Mouse (Mus musculus) midbrain, embryonic 13.5 days (tissue): ENCODE measurements around the gene Ehbp1. TPM values are rescaled to one million over a fixed set of nuclear protein-coding genes. Genes with fewer than 3 reads are reported as not detected.

ENCODE experiments used
- ATAC-seq: fragments of 200-750 bp; cut with Nextera tagmentation; 2 replicates; pipeline ENCODE4 v1.8.0; 2017; ENCODE audit warnings: mild to moderate bottlenecking, moderate TSS enrichment, moderate library complexity
- H3K27ac ChIP-seq: fragments of 300-500 bp; sonication (generic); 2 replicates; pipeline ENCODE4 v1.5.1; 2015; ENCODE audit warnings: inconsistent platforms, mild to moderate bottlenecking, moderate library complexity
- H3K27me3 ChIP-seq: fragments of 300-500 bp; sonication (generic); 2 replicates; pipeline ENCODE4 v1.6.1; 2015; ENCODE audit warnings: mild to moderate bottlenecking, inconsistent platforms
- H3K36me3 ChIP-seq: fragments of 300-500 bp; sonication (generic); 2 replicates; pipeline ENCODE4 v1.6.1; 2015; ENCODE audit warnings: mild to moderate bottlenecking, inconsistent platforms
- H3K4me1 ChIP-seq: fragments of 300-500 bp; sonication (generic); replicated peaks from 2 replicates; pipeline ENCODE4 v1.6.1; 2015; ENCODE audit warnings: inconsistent platforms
- H3K4me2 ChIP-seq: fragments of 300-500 bp; sonication (generic); replicated peaks from 2 replicates; pipeline ENCODE4 v1.6.1; 2015; ENCODE audit warnings: moderate library complexity, mild to moderate bottlenecking, inconsistent platforms
- H3K4me3 ChIP-seq: fragments of 300-500 bp; sonication (generic); replicated peaks from 2 replicates; pipeline ENCODE4 v1.5.1; 2015; ENCODE audit warnings: mild to moderate bottlenecking, inconsistent platforms
- H3K9ac ChIP-seq: fragments of 300-500 bp; sonication (generic); replicated peaks from 2 replicates; pipeline ENCODE4 v1.6.1; 2015; ENCODE audit warnings: mild to moderate bottlenecking, inconsistent platforms
- H3K9me3 ChIP-seq: fragments of 300-500 bp; sonication (generic); 2 replicates; pipeline ENCODE4 v1.6.1; 2016; ENCODE audit warnings: mild to moderate bottlenecking, inconsistent platforms
- WGBS: fragments of 180-500 bp; shearing (Covaris S2); methylation state at CpG from one replicate; pipeline ENCODE4 v1.1.7; 2015; 5-methylcytosine and 5-hydroxymethylcytosine counted together
- polyA plus RNA-seq: library from polyadenylated mRNA; unstranded; fragments of >200 nt; fragmentation: Nextera tagmentation; extraction: Ambion mirVana; gene quantifications from 2 replicates; pipeline ENCODE4 v1.2.1, GENCODE M21; 2015

Ehbp1 gene
- polyA plus RNA-seq, 1 experiment from 2014 or later = 22.2 TPM

GRCm38 (mm10) chr11:22033582-22033981, 308.5 kb downstream of the Ehbp1 start:
- no peak overlapping the region for H3K4me2 ChIP-seq
- no peaks in the 10 kb centered on the region for H3K36me3 ChIP-seq
- H3K9me3 ChIP-seq = no peaks in the 10 kb centered on the region
- no peaks in the 10 kb centered on the region for H3K27me3 ChIP-seq
- no peak overlapping the region for H3K27ac ChIP-seq
- H3K4me3 ChIP-seq = no peak overlapping the region
- peaks cover 21% of the 10 kb centered on the region for H3K4me1 ChIP-seq
- no peak overlapping the region for H3K9ac ChIP-seq
- 88% methylated on average over 3 of the region's 3 CpGs for WGBS
- ATAC-seq = no peak

GRCm38 (mm10) chr11:22020602-22021001, 321.5 kb downstream of the Ehbp1 start:
- no peak for ATAC-seq
- H3K36me3 ChIP-seq = peaks cover 14% of the 10 kb centered on the region
- H3K9ac ChIP-seq = no peak overlapping the region
- H3K9me3 ChIP-seq = peaks cover 3% of the 10 kb centered on the region; the same call in 1 of the 2 replicates
- peaks cover 16% of the 10 kb centered on the region for H3K27me3 ChIP-seq
- WGBS = 93% methylated on average over 2 of the region's 2 CpGs
- H3K4me1 ChIP-seq = peaks cover 26% of the 10 kb centered on the region
- no peak overlapping the region for H3K4me2 ChIP-seq
- no peak overlapping the region for H3K27ac ChIP-seq
- no peak overlapping the region for H3K4me3 ChIP-seq

- Histone ChIP-seq H3K27me3 (peaks cover 31% of the 10 kb centered on the region), H3K4me3 (no peak overlapping the region), H3K4me1 (peaks cover 37% of the 10 kb centered on the region), H3K9me3 (peaks cover 3% of the 10 kb centered on the region; the same call in 1 of the 2 replicates), H3K9ac (no peak overlapping the region), H3K36me3 (peaks cover 14% of the 10 kb centered on the region), H3K4me2 (no peak overlapping the region), H3K27ac (no peak overlapping the region)
- peak; percentile 87 for ATAC-seq
- WGBS = 6% methylated on average over 8 of the region's 8 CpGs
Observed at GRCm38 (mm10) chr11:22017444-22017843, 324.6 kb downstream of the Ehbp1 start.

- Histone ChIP-seq H3K27me3 (peaks cover 32% of the 10 kb centered on the region), H3K4me2 (no peak overlapping the region), H3K9ac (no peak overlapping the region), H3K4me1 (peaks cover 37% of the 10 kb centered on the region), H3K4me3 (no peak overlapping the region), H3K27ac (no peak overlapping the region), H3K36me3 (peaks cover 9% of the 10 kb centered on the region), H3K9me3 (peaks cover 3% of the 10 kb centered on the region; the same call in 1 of the 2 replicates)
- 8% methylated on average over 3 of the region's 3 CpGs for WGBS
- no peak for ATAC-seq
Observed at GRCm38 (mm10) chr11:22016341-22016740, 325.8 kb downstream of the Ehbp1 start.

GRCm38 (mm10) chr11:22008817-22009216, 333.3 kb downstream of the Ehbp1 start:
- Histone ChIP-seq H3K4me2 (peak overlapping the region; percentile 76), H3K4me3 (peak overlapping the region; percentile 39), H3K4me1 (peaks cover 54% of the 10 kb centered on the region), H3K9ac (no peak overlapping the region), H3K36me3 (no peaks in the 10 kb centered on the region), H3K27me3 (peaks cover 59% of the 10 kb centered on the region), H3K9me3 (no peaks in the 10 kb centered on the region), H3K27ac (peak overlapping the region; percentile 86)
- ATAC-seq = no peak
- WGBS = 6% methylated on average over 2 of the region's 2 CpGs

GRCm38 (mm10) chr11:22008129-22008596, 333.9 kb downstream of the Ehbp1 start:
- Histone ChIP-seq H3K27me3 (peaks cover 55% of the 10 kb centered on the region), H3K4me2 (peak overlapping the region; percentile 76), H3K9ac (peak overlapping the region; percentile 66), H3K4me3 (peak overlapping the region; percentile 39), H3K4me1 (peaks cover 60% of the 10 kb centered on the region), H3K27ac (peak overlapping the region; percentile 86), H3K36me3 (no peaks in the 10 kb centered on the region), H3K9me3 (no peaks in the 10 kb centered on the region)
- under 1% methylated on average over 10 of the region's 10 CpGs for WGBS
- peak; percentile 59 for ATAC-seq

- Histone ChIP-seq H3K9ac (peak overlapping the region; percentile 66), H3K27me3 (peaks cover 54% of the 10 kb centered on the region), H3K4me1 (peaks cover 64% of the 10 kb centered on the region), H3K9me3 (no peaks in the 10 kb centered on the region), H3K4me2 (peak overlapping the region; percentile 76), H3K36me3 (no peaks in the 10 kb centered on the region), H3K4me3 (peak overlapping the region; percentile 39), H3K27ac (peak overlapping the region; percentile 86)
- no peak; the same call in 1 of the 2 replicates for ATAC-seq
- WGBS = 3% methylated on average over 6 of the region's 6 CpGs
Observed at GRCm38 (mm10) chr11:22007781-22008110, 334.3 kb downstream of the Ehbp1 start.

GRCm38 (mm10) chr11:22007088-22007780, 334.9 kb downstream of the Ehbp1 start:
- Histone ChIP-seq H3K4me3 (peak overlapping the region; percentile 39), H3K27ac (peak overlapping the region; percentile 86), H3K27me3 (peaks cover 51% of the 10 kb centered on the region), H3K36me3 (no peaks in the 10 kb centered on the region), H3K4me2 (peak overlapping the region; percentile 76), H3K9ac (peak overlapping the region; percentile 66), H3K9me3 (no peaks in the 10 kb centered on the region), H3K4me1 (peaks cover 69% of the 10 kb centered on the region)
- 4% methylated on average over 20 of the region's 20 CpGs for WGBS
- ATAC-seq = peak; percentile 25

GRCm38 (mm10) chr11:22006471-22007087, 335.5 kb downstream of the Ehbp1 start:
- Histone ChIP-seq H3K9ac (peak overlapping the region; percentile 66), H3K4me1 (peaks cover 74% of the 10 kb centered on the region), H3K27ac (peak overlapping the region; percentile 86), H3K4me3 (peak overlapping the region; percentile 39), H3K9me3 (no peaks in the 10 kb centered on the region), H3K36me3 (no peaks in the 10 kb centered on the region), H3K4me2 (peak overlapping the region; percentile 76), H3K27me3 (peaks cover 51% of the 10 kb centered on the region)
- ATAC-seq = no peak
- 13% methylated on average over 12 of the region's 12 CpGs for WGBS

GRCm38 (mm10) chr11:22005281-22005870, 336.7 kb downstream of the Ehbp1 start:
- Histone ChIP-seq H3K9ac (peak overlapping the region; percentile 64; the same call in 1 of the 2 replicates), H3K4me2 (peak overlapping the region; percentile 76), H3K27ac (peak overlapping the region; percentile 94), H3K4me3 (peak overlapping the region; percentile 39), H3K27me3 (peaks cover 52% of the 10 kb centered on the region), H3K9me3 (no peaks in the 10 kb centered on the region), H3K36me3 (no peaks in the 10 kb centered on the region), H3K4me1 (peaks cover 78% of the 10 kb centered on the region)
- no peak for ATAC-seq
- WGBS = 3% methylated on average over 9 of the region's 9 CpGs

GRCm38 (mm10) chr11:22004331-22004841, 337.7 kb downstream of the Ehbp1 start:
- Histone ChIP-seq H3K4me2 (peak overlapping the region; percentile 76), H3K9ac (peak overlapping the region; percentile 64), H3K4me1 (peaks cover 83% of the 10 kb centered on the region), H3K4me3 (peak overlapping the region; percentile 67), H3K9me3 (no peaks in the 10 kb centered on the region), H3K27me3 (peaks cover 53% of the 10 kb centered on the region), H3K36me3 (no peaks in the 10 kb centered on the region), H3K27ac (peak overlapping the region; percentile 94)
- ATAC-seq = peak; percentile 47
- WGBS = under 1% methylated on average over 18 of the region's 18 CpGs
